Comparison of ENCODE assay signal across 9 mouse cellular contexts in the genomic region with DNA sequence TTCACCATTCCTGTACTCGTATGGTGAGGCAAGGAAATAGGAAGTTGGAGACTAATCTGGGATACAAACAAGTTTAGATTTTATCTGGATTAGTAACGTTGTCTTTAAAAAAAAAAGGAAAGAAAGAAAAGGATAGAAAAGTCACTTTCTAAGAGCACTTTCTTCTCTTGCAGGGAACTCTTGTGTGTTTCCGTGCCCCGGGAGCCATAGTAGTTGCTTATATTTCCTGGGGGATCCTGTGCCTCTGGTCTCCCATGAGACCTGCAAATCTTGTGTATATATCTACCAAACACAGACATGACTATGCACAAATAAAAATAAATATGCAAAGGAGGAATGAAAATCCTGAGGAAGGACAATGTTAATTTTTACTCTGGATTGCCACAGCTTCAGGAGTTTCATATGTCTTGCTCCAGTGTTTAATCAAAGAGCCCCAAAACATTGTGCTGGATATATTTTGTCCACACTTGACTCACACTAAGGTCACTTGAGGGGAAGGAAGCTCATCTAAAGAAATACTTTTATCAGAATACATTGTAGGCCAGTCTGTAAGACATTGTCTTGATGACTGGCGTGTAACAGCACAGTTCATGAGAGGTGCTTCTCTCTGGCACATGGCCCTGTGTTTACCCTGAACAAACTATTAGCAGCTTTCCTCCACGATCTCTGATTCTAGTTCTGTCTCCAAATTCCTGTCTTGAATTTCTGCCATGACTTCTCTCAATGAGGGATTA. TPM values are rescaled to one million over a fixed set of nuclear protein-coding genes. Genes with fewer than 3 reads are reported as not detected.
DNase-seq lines count a peak whose midpoint lies in the region; ATAC-seq lines count a peak whose summit lies in the region.
"Had no signal": no experiment of that assay in that cellular context is flagged by ENCODE, and none has a peak within 500 bp of the region (broad histone marks: within the 10 kb centered on the region; RNA-seq: fewer than 3 reads in every experiment).

No protein-coding gene starts in this region.

- peak overlapping the region; percentile 77 for H3K27ac ChIP-seq in heart, embryonic 15.5 days
- peak overlapping the region; percentile 23; the same call in 1 of the 2 replicates for H3K27ac ChIP-seq in hindbrain, embryonic 16.5 days (ENCODE audit: low read depth, low read length)
- no peak overlapping the region for H3K27ac ChIP-seq in midbrain, embryonic 14.5 days (replicated peaks; ENCODE audit: low read depth, low read length)

- peak overlapping the region; percentile 47 for H3K4me3 ChIP-seq in heart, embryonic 15.5 days
- H3K4me3 ChIP-seq in hindbrain, embryonic 16.5 days (ENCODE audit: low read length): no peak overlapping the region
- H3K4me3 ChIP-seq in midbrain, embryonic 14.5 days (replicated peaks; ENCODE audit: low read depth, low read length): peak overlapping the region; percentile 36; the same call in 1 of the 2 replicates

- peak overlapping the region; percentile 73 for H3K4me2 ChIP-seq in heart, embryonic 15.5 days
- peak overlapping the region; percentile 71 for H3K4me2 ChIP-seq in hindbrain, embryonic 16.5 days (ENCODE audit: low read length)
- peak overlapping the region; percentile 59 for H3K4me2 ChIP-seq in midbrain, embryonic 14.5 days (ENCODE audit: low read length)

- H3K4me1 ChIP-seq in heart, embryonic 15.5 days (replicated peaks): peaks cover 37% of the 10 kb centered on the region
- peaks cover 21% of the 10 kb centered on the region for H3K4me1 ChIP-seq in hindbrain, embryonic 16.5 days (ENCODE audit: control insufficient read depth, insufficient read depth, low read depth, low read length)
- H3K4me1 ChIP-seq in midbrain, embryonic 14.5 days (ENCODE audit: control insufficient read depth, insufficient read depth, low read length): peaks cover 31% of the 10 kb centered on the region

- no peak for ATAC-seq in heart, embryonic 15.5 days (replicated peaks; ENCODE audit: insufficient number of reproducible peaks, insufficient read depth, low FRiP score, low read depth)
- no peak for ATAC-seq in hindbrain, embryonic 16.5 days
- no peak for ATAC-seq in midbrain, embryonic 14.5 days (ENCODE audit: low FRiP score, low TSS enrichment)
- ATAC-seq: Patski had no signal

- no peaks in the 10 kb centered on the region for H3K36me3 ChIP-seq in heart, embryonic 15.5 days
- no peaks in the 10 kb centered on the region for H3K36me3 ChIP-seq in hindbrain, embryonic 16.5 days (ENCODE audit: control insufficient read depth, insufficient read depth, low read length)
- H3K36me3 ChIP-seq in midbrain, embryonic 14.5 days (ENCODE audit: control insufficient read depth, insufficient read depth, low read length): no peaks in the 10 kb centered on the region

- no peak for DNase-seq in heart, adult 9 months (ENCODE audit: low spot score in 2 of 2)
- peak; percentile 40 for DNase-seq in c-Kit-negative CD71-positive TER-119-positive erythroid progenitor cells, embryonic 14.5 days (ENCODE audit: low read depth, low spot score)
- DNase-seq in midbrain, embryonic 14.5 days: no peak
- no peak for DNase-seq in right cerebral cortex, adult 18-20 months
- DNase-seq in ovary, postnatal 36 days (ENCODE audit: low spot score): no peak
- DNase-seq in kidney, adult 11 months: no peak

- H3K9ac ChIP-seq in heart, embryonic 15.5 days: peak overlapping the region; percentile 61; the same call in 1 of the 2 replicates
- H3K9ac ChIP-seq in hindbrain, embryonic 16.5 days (ENCODE audit: low read depth, low read length): no peak overlapping the region
- H3K9ac ChIP-seq in midbrain, embryonic 14.5 days (replicated peaks; ENCODE audit: low read length): peak overlapping the region; percentile 30; the same call in 1 of the 2 replicates

- H3K9me3 ChIP-seq in heart, embryonic 15.5 days (replicated peaks): no peaks in the 10 kb centered on the region
- no peaks in the 10 kb centered on the region for H3K9me3 ChIP-seq in hindbrain, embryonic 16.5 days (ENCODE audit: control insufficient read depth, low read length)
- no peaks in the 10 kb centered on the region for H3K9me3 ChIP-seq in midbrain, embryonic 14.5 days (ENCODE audit: control insufficient read depth, low read length)

- H3K27me3 ChIP-seq in heart, embryonic 15.5 days: no peaks in the 10 kb centered on the region
- H3K27me3 ChIP-seq in hindbrain, embryonic 16.5 days (replicated peaks; ENCODE audit: control insufficient read depth, insufficient read depth, low read length): no peaks in the 10 kb centered on the region
- no peaks in the 10 kb centered on the region for H3K27me3 ChIP-seq in midbrain, embryonic 14.5 days (ENCODE audit: control insufficient read depth, insufficient read depth, low read length)
- H3K27me3 ChIP-seq: Patski had no signal

- 52% methylated on average over 6 of the region's 6 CpGs for WGBS in heart, embryonic 15.5 days
- 52% methylated on average over 6 of the region's 6 CpGs for WGBS in hindbrain, embryonic 16.5 days
- WGBS in midbrain, embryonic 14.5 days: 46% methylated on average over 6 of the region's 6 CpGs

RNA-seq across cellular contexts. Expression of a gene that starts 1.5 kb away (rescaled TPM):
- 2.0 and 2.2 TPM in 2 replicates for polyA plus RNA-seq in heart, embryonic 15.5 days (2015; fragmentation: Nextera tagmentation; extraction: Ambion mirVana)
- polyA plus RNA-seq in hindbrain, embryonic 16.5 days (2015; fragmentation: Nextera tagmentation; extraction: Ambion mirVana): 0.85 and 1.3 TPM in 2 replicates
- 1.6 and 2.0 TPM in 2 replicates for polyA plus RNA-seq in midbrain, embryonic 14.5 days (2014; fragmentation: Nextera tagmentation; extraction: Ambion mirVana)

RNA-seq across cellular contexts. Expression of a gene that starts 2.9 kb away (rescaled TPM):
- polyA plus RNA-seq in heart, embryonic 15.5 days (2015; fragmentation: Nextera tagmentation; extraction: Ambion mirVana): 1.2 and 1.6 TPM in 2 replicates
- 0.57 and 1.3 TPM in 2 replicates for polyA plus RNA-seq in hindbrain, embryonic 16.5 days (2015; fragmentation: Nextera tagmentation; extraction: Ambion mirVana)
- 2.1 and 2.2 TPM in 2 replicates for polyA plus RNA-seq in midbrain, embryonic 14.5 days (2014; fragmentation: Nextera tagmentation; extraction: Ambion mirVana)

RNA-seq across cellular contexts. Expression of a gene that starts 3.1 kb away (rescaled TPM):
- polyA plus RNA-seq in heart, embryonic 15.5 days (2015; fragmentation: Nextera tagmentation; extraction: Ambion mirVana): 0.97 and 1.5 TPM in 2 replicates
- polyA plus RNA-seq in hindbrain, embryonic 16.5 days (2015; fragmentation: Nextera tagmentation; extraction: Ambion mirVana): 0.44 and 0.67 TPM in 2 replicates
- 1.5 and 2.7 TPM in 2 replicates for polyA plus RNA-seq in midbrain, embryonic 14.5 days (2014; fragmentation: Nextera tagmentation; extraction: Ambion mirVana)

RNA-seq across cellular contexts. Expression of a gene that starts 4.3 kb away (rescaled TPM):
- polyA plus RNA-seq in heart, embryonic 15.5 days (2015; fragmentation: Nextera tagmentation; extraction: Ambion mirVana): 48.2 and 53.2 TPM in 2 replicates
- 27.6 and 30.0 TPM in 2 replicates for polyA plus RNA-seq in hindbrain, embryonic 16.5 days (2015; fragmentation: Nextera tagmentation; extraction: Ambion mirVana)
- polyA plus RNA-seq in midbrain, embryonic 14.5 days (2014; fragmentation: Nextera tagmentation; extraction: Ambion mirVana): 38.1 and 40.0 TPM in 2 replicates

RNA-seq across cellular contexts. Expression of a gene that starts 5.9 kb away (rescaled TPM):
- 4.3 and 4.6 TPM in 2 replicates for polyA plus RNA-seq in heart, embryonic 15.5 days (2015; fragmentation: Nextera tagmentation; extraction: Ambion mirVana)
- 0.79 and 1.4 TPM in 2 replicates for polyA plus RNA-seq in hindbrain, embryonic 16.5 days (2015; fragmentation: Nextera tagmentation; extraction: Ambion mirVana)
- 1.4 and 2.6 TPM in 2 replicates for polyA plus RNA-seq in midbrain, embryonic 14.5 days (2014; fragmentation: Nextera tagmentation; extraction: Ambion mirVana)
